Mouse (Mus musculus): ENCODE measurements around the gene Cacnb2.

The Cacnb2 gene

DNA sequence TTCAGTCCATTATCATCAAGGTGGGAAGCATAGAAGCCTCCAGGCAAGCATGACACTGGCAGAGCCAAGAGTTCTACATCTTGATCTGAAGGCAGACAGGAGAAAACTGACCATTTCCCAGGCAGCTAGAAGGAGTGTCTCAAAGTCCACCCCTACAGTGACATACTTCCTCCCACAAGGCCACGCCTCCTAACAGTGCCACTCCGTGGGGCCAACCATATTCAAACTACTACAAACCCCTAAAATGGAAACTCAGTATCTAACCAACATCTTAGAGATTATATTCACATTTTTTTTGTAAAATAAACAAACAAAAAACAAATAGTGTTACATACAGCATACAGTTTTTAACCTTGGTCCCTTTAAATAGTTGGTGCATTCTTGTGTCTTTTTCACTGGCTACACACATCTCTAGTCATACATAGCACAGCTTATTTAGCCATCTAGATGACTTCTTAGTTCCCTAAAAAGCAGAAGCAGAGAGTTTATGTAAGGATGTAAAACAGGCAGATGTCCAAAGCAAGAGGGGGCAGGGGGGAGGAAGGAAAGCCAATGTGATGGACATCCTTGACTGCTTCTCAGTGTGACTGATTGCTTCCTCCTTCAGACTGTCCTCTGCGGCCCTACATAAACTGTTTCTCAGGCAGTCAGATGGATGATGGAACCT lies 340.9 kb downstream of the Cacnb2 start:
- no peak for DNase-seq (ENCODE audit: extremely low read depth, insufficient read length, low spot score)

DNA sequence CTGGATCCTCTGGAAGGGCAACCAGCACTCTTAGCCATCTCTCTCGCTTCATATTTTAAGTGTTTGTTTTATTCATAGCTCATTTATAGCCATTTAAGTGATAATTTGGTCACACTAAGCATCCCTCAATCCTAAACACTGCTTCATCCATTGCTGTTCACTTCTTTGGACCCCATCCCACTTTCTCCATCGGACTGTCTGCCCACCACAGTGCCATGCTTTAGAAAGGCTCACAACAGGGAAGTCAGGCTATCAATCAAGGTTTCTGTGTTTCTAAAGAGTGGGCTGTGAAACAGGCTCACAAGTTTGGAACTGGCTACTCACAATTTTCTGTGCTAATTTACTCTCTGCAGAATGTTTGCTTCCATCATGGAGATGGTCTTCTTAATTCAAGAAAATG lies 350.2 kb downstream of the Cacnb2 start:
- DNase-seq (ENCODE audit: extremely low read depth, insufficient read length, low spot score): no peak

DNA sequence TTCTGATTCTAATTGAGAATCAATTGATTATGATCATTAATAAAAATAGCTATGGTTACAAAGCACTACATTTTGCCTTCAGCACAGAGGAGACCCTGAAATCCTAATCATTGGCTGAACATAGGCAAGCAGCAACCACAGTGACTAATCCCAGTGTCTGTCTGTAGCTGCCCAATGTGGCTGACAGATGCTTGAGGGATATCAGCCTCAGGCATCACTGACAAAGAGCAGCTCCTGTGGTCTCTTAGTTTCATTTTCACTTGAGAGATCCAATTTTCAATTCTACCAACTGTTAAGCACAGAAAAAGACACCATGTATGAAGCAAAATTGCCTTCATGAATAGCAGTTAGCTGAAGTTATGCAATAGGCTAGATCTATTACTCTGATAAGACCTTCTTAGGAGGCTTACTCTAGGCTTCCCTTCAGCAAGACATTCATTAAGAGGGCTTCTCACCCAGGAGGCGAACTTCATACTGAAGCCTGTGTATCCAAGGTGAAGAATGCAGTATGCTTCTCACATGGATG lies 358.1 kb downstream of the Cacnb2 start:
- DNase-seq (ENCODE audit: extremely low read depth, insufficient read length, low spot score): no peak

DNA sequence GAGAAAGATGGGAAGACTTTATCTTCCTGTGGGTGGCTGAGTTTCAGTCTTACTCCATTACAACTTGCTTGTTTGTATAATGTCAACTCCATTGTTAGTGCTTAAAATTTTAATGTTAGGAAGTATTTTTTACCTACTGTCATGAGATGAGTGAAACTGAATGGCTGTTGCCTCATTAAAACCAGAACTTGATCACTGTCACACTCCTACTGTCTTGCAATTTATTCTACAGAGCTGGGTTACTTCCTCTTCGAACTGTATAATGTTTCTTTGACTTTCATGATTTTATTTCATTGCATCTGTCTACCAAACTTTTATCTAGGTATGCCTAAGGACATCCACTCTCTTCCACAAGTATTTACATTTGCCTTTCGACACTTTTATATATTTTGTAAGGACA lies 358.6 kb downstream of the Cacnb2 start:
- DNase-seq (ENCODE audit: extremely low read depth, insufficient read length, low spot score): no peak

DNA sequence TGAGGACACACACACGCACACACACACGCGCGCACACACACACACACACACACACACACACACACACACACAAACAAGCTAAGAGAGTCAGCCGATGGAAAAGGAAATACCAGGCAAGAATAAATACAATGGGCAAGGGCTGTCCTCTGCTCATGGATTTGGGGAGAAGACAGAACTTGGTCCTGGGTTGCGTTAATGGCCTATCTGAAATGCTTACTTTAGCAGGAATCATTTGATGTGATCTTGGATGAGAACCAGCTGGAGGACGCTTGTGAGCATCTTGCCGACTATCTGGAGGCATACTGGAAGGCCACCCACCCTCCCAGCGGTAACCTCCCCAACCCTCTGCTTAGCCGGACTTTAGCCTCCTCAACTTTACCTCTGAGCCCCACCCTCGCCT lies 381.1 kb downstream of the Cacnb2 start:
- no peak for DNase-seq (ENCODE audit: extremely low read depth, insufficient read length, low spot score)

- DNase-seq (ENCODE audit: extremely low read depth, insufficient read length, low spot score): no peak
Observed at GRCm38 (mm10) chr2:14988451-14988850, 385.6 kb downstream of the Cacnb2 start.

GRCm38 (mm10) chr2:14989350-14989749 lies 386.5 kb downstream of the Cacnb2 start:
- DNase-seq (ENCODE audit: extremely low read depth, insufficient read length, low spot score): no peak

DNA sequence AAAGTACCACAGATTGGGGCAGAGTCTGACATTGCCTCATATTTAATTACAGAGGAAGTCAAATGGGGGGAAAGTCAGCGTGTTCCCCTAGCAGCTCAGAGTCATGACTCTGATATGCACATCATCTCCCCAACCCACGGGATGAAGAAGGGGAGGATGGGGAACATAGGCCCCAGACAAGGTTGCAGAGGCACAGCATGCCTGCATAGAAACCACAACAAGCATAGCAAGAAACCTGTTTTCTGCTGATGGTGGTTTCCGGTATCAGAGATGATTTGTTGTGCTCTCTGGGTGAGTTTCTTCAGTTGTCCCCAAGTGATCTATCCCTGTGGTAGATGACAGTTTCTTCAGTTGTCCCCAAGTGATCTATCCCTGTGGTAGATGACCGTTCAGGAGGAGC lies 389.6 kb downstream of the Cacnb2 start:
- DNase-seq (ENCODE audit: extremely low read depth, insufficient read length, low spot score): no peak

- no peak for DNase-seq (ENCODE audit: extremely low read depth, insufficient read length, low spot score)
Observed at GRCm38 (mm10) chr2:14996036-14996435, 393.1 kb downstream of the Cacnb2 start.

DNA sequence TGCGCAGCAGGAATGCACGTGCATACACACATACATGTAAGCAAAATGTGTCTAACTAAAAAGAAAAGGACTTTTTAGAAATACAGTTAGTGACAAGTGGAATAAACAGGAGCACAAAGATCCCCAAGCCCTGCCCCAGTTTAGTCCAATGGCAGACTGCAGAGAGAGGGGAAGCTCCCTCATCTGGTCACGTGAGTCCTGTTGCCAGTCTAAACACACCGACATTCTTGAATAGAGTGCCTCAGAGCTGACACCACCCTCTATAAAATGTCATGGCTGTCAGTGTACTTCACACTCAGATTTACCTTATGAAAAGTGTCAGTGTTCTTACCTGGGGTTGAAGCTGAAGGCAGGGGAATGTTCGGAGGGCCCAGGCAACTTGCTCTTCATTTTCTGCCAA lies 394.9 kb downstream of the Cacnb2 start:
- DNase-seq (ENCODE audit: extremely low read depth, insufficient read length, low spot score): no peak

GRCm38 (mm10) chr2:15007531-15007930 lies 404.6 kb downstream of the Cacnb2 start:
- DNase-seq (ENCODE audit: extremely low read depth, insufficient read length, low spot score): no peak

- no peak for DNase-seq (ENCODE audit: extremely low read depth, insufficient read length, low spot score)
Observed at GRCm38 (mm10) chr2:15008072-15008471, 405.2 kb downstream of the Cacnb2 start.

DNA sequence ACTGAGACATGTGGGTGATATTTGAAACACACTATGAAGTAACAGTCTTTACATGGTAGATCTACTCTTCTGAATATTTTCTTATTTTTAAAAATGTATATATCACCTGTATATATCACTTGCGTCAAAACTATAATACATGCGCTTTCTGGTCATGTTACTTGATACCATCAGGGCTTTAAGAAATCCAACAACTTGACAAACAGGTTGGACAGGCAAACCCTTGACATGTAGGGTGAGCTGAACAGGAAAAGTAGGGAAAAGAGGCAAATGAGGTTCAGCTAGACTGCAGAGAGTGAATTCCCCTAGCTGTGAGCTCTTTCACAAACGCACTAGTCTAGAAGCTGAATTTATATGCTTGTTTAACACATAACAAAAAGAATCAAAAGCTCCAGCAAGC lies 423.9 kb downstream of the Cacnb2 start:
- no peak for DNase-seq (ENCODE audit: extremely low read depth, insufficient read length, low spot score)

DNA sequence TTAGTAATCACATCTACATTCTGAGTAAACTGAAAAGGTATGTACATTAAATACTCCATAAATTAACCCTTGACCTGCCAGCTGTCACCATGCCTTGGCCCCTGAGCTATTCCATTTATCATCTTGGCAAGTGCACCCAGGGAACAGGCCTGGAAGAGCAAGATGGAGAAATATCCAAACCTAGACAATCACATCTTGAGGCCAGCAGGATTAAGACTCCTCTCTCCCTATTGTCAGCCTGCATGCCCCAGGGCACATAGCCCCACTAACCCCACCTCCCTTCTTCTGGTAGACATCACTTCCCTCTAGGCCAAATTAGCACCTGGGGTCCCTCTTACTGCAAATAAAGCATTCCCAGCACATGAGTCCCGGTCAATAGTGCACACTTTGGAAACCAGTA lies 424.9 kb downstream of the Cacnb2 start:
- no peak for DNase-seq (ENCODE audit: extremely low read depth, insufficient read length, low spot score)
